Mouse (Mus musculus): ENCODE data around the gene 1700016C15Rik. TPM values are rescaled to one million over a fixed set of nuclear protein-coding genes. Genes with fewer than 3 reads are reported as not detected.

The 1700016C15Rik gene
- polyA plus RNA-seq, 1 experiment from 2014 or later = not detected

GRCm38 (mm10) chr1:177747869-177748540 is 18.4 kb downstream of the 1700016C15Rik start:
- no peak overlapping the region for H3K4me3 ChIP-seq (replicated peaks)
- no peak overlapping the region for H3K9ac ChIP-seq (replicated peaks)
- H3K9me3 ChIP-seq = peaks cover 31% of the 10 kb centered on the region
- peaks cover 9% of the 10 kb centered on the region; the same call in 1 of the 2 replicates for H3K36me3 ChIP-seq
- H3K27ac ChIP-seq = no peak overlapping the region
- H3K4me2 ChIP-seq = no peak overlapping the region
- no peaks in the 10 kb centered on the region for H3K27me3 ChIP-seq
- H3K4me1 ChIP-seq (replicated peaks) = no peaks in the 10 kb centered on the region
- 95% methylated on average over 6 of the region's 6 CpGs for WGBS
- no peak for ATAC-seq (ENCODE audit: insufficient number of reproducible peaks, insufficient read depth, low FRiP score, low TSS enrichment, low read depth)

- no peak for ATAC-seq (ENCODE audit: insufficient number of reproducible peaks, insufficient read depth, low FRiP score, low TSS enrichment, low read depth)
- Histone ChIP-seq H3K36me3 (peaks cover 9% of the 10 kb centered on the region; the same call in 1 of the 2 replicates), H3K9ac (replicated peaks) (no peak overlapping the region), H3K4me2 (no peak overlapping the region), H3K4me3 (replicated peaks) (no peak overlapping the region), H3K9me3 (peaks cover 28% of the 10 kb centered on the region), H3K4me1 (replicated peaks) (peaks cover 14% of the 10 kb centered on the region), H3K27ac (no peak overlapping the region), H3K27me3 (no peaks in the 10 kb centered on the region)
- 81% methylated on average over 1 of the region's 1 CpGs for WGBS
Measured at GRCm38 (mm10) chr1:177753496-177753895, 23.9 kb downstream of the 1700016C15Rik start.

GRCm38 (mm10) chr1:177757249-177757648 is 27.6 kb downstream of the 1700016C15Rik start:
- Histone ChIP-seq H3K27ac (peak overlapping the region; percentile 72), H3K4me1 (replicated peaks) (peaks cover 14% of the 10 kb centered on the region), H3K9me3 (no peaks in the 10 kb centered on the region), H3K4me3 (replicated peaks) (no peak overlapping the region), H3K4me2 (peak overlapping the region; percentile 16), H3K9ac (replicated peaks) (no peak overlapping the region), H3K27me3 (no peaks in the 10 kb centered on the region), H3K36me3 (no peaks in the 10 kb centered on the region)
- ATAC-seq (ENCODE audit: insufficient number of reproducible peaks, insufficient read depth, low FRiP score, low TSS enrichment, low read depth) = peak; percentile 85
- 11% methylated on average over 5 of the region's 5 CpGs for WGBS

- Histone ChIP-seq H3K4me3 (replicated peaks) (no peak overlapping the region), H3K9ac (replicated peaks) (no peak overlapping the region), H3K27ac (no peak overlapping the region), H3K9me3 (no peaks in the 10 kb centered on the region), H3K36me3 (peaks cover 68% of the 10 kb centered on the region), H3K4me2 (no peak overlapping the region), H3K27me3 (no peaks in the 10 kb centered on the region), H3K4me1 (replicated peaks) (no peaks in the 10 kb centered on the region)
- ATAC-seq (ENCODE audit: insufficient number of reproducible peaks, insufficient read depth, low FRiP score, low TSS enrichment, low read depth) = no peak
Measured at GRCm38 (mm10) chr1:177768931-177769330, 39.3 kb downstream of the 1700016C15Rik start.

GRCm38 (mm10) chr1:177777397-177777796 is 47.8 kb downstream of the 1700016C15Rik start:
- Histone ChIP-seq H3K9ac (replicated peaks) (no peak overlapping the region), H3K4me1 (replicated peaks) (no peaks in the 10 kb centered on the region), H3K9me3 (no peaks in the 10 kb centered on the region), H3K4me2 (no peak overlapping the region), H3K4me3 (replicated peaks) (no peak overlapping the region), H3K27me3 (no peaks in the 10 kb centered on the region), H3K36me3 (peaks cover 58% of the 10 kb centered on the region), H3K27ac (no peak overlapping the region)
- 76% methylated on average over 2 of the region's 2 CpGs for WGBS
- no peak for ATAC-seq (ENCODE audit: insufficient number of reproducible peaks, insufficient read depth, low FRiP score, low TSS enrichment, low read depth)

GRCm38 (mm10) chr1:177792835-177793234 is 63.2 kb downstream of the 1700016C15Rik start:
- Histone ChIP-seq H3K27me3 (no peaks in the 10 kb centered on the region), H3K36me3 (peaks cover 8% of the 10 kb centered on the region; the same call in 1 of the 2 replicates), H3K9ac (replicated peaks) (no peak overlapping the region), H3K4me3 (replicated peaks) (no peak overlapping the region), H3K4me1 (replicated peaks) (peaks cover 10% of the 10 kb centered on the region), H3K4me2 (no peak overlapping the region), H3K9me3 (peaks cover 10% of the 10 kb centered on the region; the same call in 1 of the 2 replicates), H3K27ac (no peak overlapping the region)
- 91% methylated on average over 3 of the region's 3 CpGs for WGBS
- no peak for ATAC-seq (ENCODE audit: insufficient number of reproducible peaks, insufficient read depth, low FRiP score, low TSS enrichment, low read depth)

- H3K9ac ChIP-seq (replicated peaks) = peak overlapping the region; percentile 88
- peaks cover under 1% of the 10 kb centered on the region; the same call in 1 of the 2 replicates for H3K36me3 ChIP-seq
- WGBS = 7% methylated on average over 8 of the region's 8 CpGs
- peak overlapping the region; percentile 82 for H3K4me3 ChIP-seq (replicated peaks)
- peak overlapping the region; percentile 72 for H3K4me2 ChIP-seq
- peak overlapping the region; percentile 23; the same call in 1 of the 2 replicates for H3K27ac ChIP-seq
- H3K27me3 ChIP-seq = no peaks in the 10 kb centered on the region
- peaks cover 10% of the 10 kb centered on the region for H3K4me1 ChIP-seq (replicated peaks)
- 0 out of 2 replicates have a peak, but pooled peaks cover 2% of the 10 kb centered on the region for H3K9me3 ChIP-seq
- ATAC-seq (ENCODE audit: insufficient number of reproducible peaks, insufficient read depth, low FRiP score, low TSS enrichment, low read depth) = no peak
Measured at GRCm38 (mm10) chr1:177794866-177795265, 65.3 kb downstream of the 1700016C15Rik start.

GRCm38 (mm10) chr1:177795421-177796192 is 66.0 kb downstream of the 1700016C15Rik start:
- Histone ChIP-seq H3K4me3 (replicated peaks) (peak overlapping the region; percentile 82), H3K9ac (replicated peaks) (peak overlapping the region; percentile 88), H3K36me3 (no peaks in the 10 kb centered on the region), H3K9me3 (no peaks in the 10 kb centered on the region), H3K4me2 (peak overlapping the region; percentile 72), H3K27me3 (no peaks in the 10 kb centered on the region), H3K4me1 (replicated peaks) (peaks cover 10% of the 10 kb centered on the region), H3K27ac (peak overlapping the region; percentile 95)
- WGBS = 0% methylated on average over 41 of the region's 41 CpGs
- ATAC-seq (ENCODE audit: insufficient number of reproducible peaks, insufficient read depth, low FRiP score, low TSS enrichment, low read depth) = peak; percentile 56

GRCm38 (mm10) chr1:177796193-177796939 is 66.8 kb downstream of the 1700016C15Rik start, which contains the start of gene Adss:
Adss (minus strand) TSS chr1:177796511.
- H3K36me3 ChIP-seq = no peaks in the 10 kb centered on the region
- peak within 1 kb of the TSS; percentile 82 for H3K4me3 ChIP-seq (replicated peaks)
- peak; percentile 100 for ATAC-seq (ENCODE audit: insufficient number of reproducible peaks, insufficient read depth, low FRiP score, low TSS enrichment, low read depth)
- H3K27me3 ChIP-seq = no peaks in the 10 kb centered on the region
- peak within 1 kb of the TSS; percentile 95 for H3K27ac ChIP-seq
- under 1% methylated on average over 54 of the region's 64 CpGs for WGBS
- no peaks in the 10 kb centered on the region for H3K9me3 ChIP-seq
- peak within 1 kb of the TSS; percentile 72 for H3K4me2 ChIP-seq
- peaks cover 10% of the 10 kb centered on the region for H3K4me1 ChIP-seq (replicated peaks)
- H3K9ac ChIP-seq (replicated peaks) = peak within 1 kb of the TSS; percentile 88

- Histone ChIP-seq H3K27me3 (no peaks in the 10 kb centered on the region), H3K4me2 (peak overlapping the region; percentile 34; the same call in 1 of the 2 replicates), H3K27ac (no peak overlapping the region), H3K4me1 (replicated peaks) (peaks cover 10% of the 10 kb centered on the region), H3K9me3 (no peaks in the 10 kb centered on the region), H3K36me3 (no peaks in the 10 kb centered on the region), H3K9ac (replicated peaks) (no peak overlapping the region), H3K4me3 (replicated peaks) (no peak overlapping the region)
- ATAC-seq (ENCODE audit: insufficient number of reproducible peaks, insufficient read depth, low FRiP score, low TSS enrichment, low read depth) = no peak
- 75% methylated on average over 8 of the region's 8 CpGs for WGBS
Measured at GRCm38 (mm10) chr1:177797151-177797755, 67.6 kb downstream of the 1700016C15Rik start.
